Mouse (Mus musculus) spleen, adult 2 months (tissue): ENCODE data around the gene Kif16b.

Source experiments
- CTCF ChIP-seq: fragments of 200-500 bp; IDR thresholded peaks from 2 replicates; pipeline ENCODE4 v1.5.1; 2011; ENCODE audit warnings: mild to moderate bottlenecking, inconsistent platforms; ENCODE audit not compliant: insufficient read depth, insufficient read length, insufficient replicate concordance; ENCODE audit errors: extremely low read depth
- POLR2A ChIP-seq: fragments of 200-500 bp; IDR thresholded peaks from 2 replicates; pipeline ENCODE4 v1.6.1; 2011; ENCODE audit warnings: low read depth, low read length, inconsistent platforms

DNA sequence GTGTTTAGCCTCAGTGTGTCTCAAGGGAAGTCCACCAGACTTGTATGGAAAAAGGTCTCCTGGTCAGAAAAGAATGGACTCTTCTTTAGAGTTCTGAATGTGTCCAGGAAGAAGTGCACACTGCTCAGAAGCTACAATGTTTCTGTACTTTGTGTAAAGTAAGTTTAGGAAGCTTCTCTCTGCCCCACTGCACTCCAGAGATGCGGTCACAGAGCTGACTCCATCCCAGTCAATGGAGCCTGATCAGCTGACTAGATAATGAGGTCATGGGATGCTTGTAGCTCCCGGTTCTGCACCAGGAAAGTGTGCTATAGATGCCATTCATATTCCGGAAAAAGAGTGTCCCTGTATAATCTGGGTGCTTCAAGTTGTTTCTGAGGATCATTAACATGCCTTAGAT, 7.9 kb upstream of the Kif16b start:
- TF ChIP-seq CTCF, result no peak
- TF ChIP-seq POLR2A, result no peak
